Mouse (Mus musculus) T-helper 2 cell (primary cell): ENCODE data around the gene Gpr155.

ENCODE experiments used
- in situ Hi-C: fragments of 300-600 bp; cut with MboI, MseI; formaldehyde crosslinking; loops from one replicate; pipeline ENCODE4 v1.15.1; 2025; ENCODE audit warnings: high pct_unique_total_duplicates

Gpr155 gene

GRCm38 (mm10) chr2:73386356-73387046 is at the start of gene Gpr155:
Gene Gpr155 (minus strand): TSS chr2:73386572.
- in situ Hi-C loops = loop anchor here (5.0 kb wide), 1 partner anchor 74 kb away; the partner anchor contains the start of genes Cir1 and Scrn3

GRCm38 (mm10) chr2:73435847-73436246 is 49.5 kb upstream of the Gpr155 start:
- in situ Hi-C loops = no loop called here

- in situ Hi-C loops = no loop called here
Measured at GRCm38 (mm10) chr2:73431959-73432396, 45.6 kb upstream of the Gpr155 start.

GRCm38 (mm10) chr2:73428803-73429468 is 42.6 kb upstream of the Gpr155 start:
- in situ Hi-C loops = no loop called here

- in situ Hi-C loops = no loop called here
Measured at GRCm38 (mm10) chr2:73427293-73427692, 40.9 kb upstream of the Gpr155 start.

- in situ Hi-C loops = no loop called here
Measured at GRCm38 (mm10) chr2:73425822-73426221, 39.5 kb upstream of the Gpr155 start.

GRCm38 (mm10) chr2:73419730-73420129 is 33.4 kb upstream of the Gpr155 start:
- in situ Hi-C loops = no loop called here

GRCm38 (mm10) chr2:73419285-73419684 is 32.9 kb upstream of the Gpr155 start:
- in situ Hi-C loops = no loop called here

- in situ Hi-C loops = no loop called here
Measured at GRCm38 (mm10) chr2:73415892-73416291, 29.5 kb upstream of the Gpr155 start.

GRCm38 (mm10) chr2:73410076-73410475 is 23.7 kb upstream of the Gpr155 start:
- in situ Hi-C loops = no loop called here

GRCm38 (mm10) chr2:73407662-73408061 is 21.3 kb upstream of the Gpr155 start:
- in situ Hi-C loops = no loop called here

GRCm38 (mm10) chr2:73406336-73406915 is 20.1 kb upstream of the Gpr155 start:
- in situ Hi-C loops = no loop called here

- in situ Hi-C loops = no loop called here
Measured at GRCm38 (mm10) chr2:73404980-73405379, 18.6 kb upstream of the Gpr155 start.

GRCm38 (mm10) chr2:73404442-73404841 is 18.1 kb upstream of the Gpr155 start:
- in situ Hi-C loops = no loop called here

GRCm38 (mm10) chr2:73403385-73404013 is 17.1 kb upstream of the Gpr155 start:
- in situ Hi-C loops = no loop called here

- in situ Hi-C loops = no loop called here
Measured at GRCm38 (mm10) chr2:73401689-73402088, 15.3 kb upstream of the Gpr155 start.

GRCm38 (mm10) chr2:73397476-73397875 is 11.1 kb upstream of the Gpr155 start:
- in situ Hi-C loops = no loop called here

- in situ Hi-C loops = no loop called here
Measured at GRCm38 (mm10) chr2:73396828-73397325, 10.5 kb upstream of the Gpr155 start.

- in situ Hi-C loops = no loop called here
Measured at GRCm38 (mm10) chr2:73395516-73395915, 9.1 kb upstream of the Gpr155 start.

GRCm38 (mm10) chr2:73394476-73394875 is 8.1 kb upstream of the Gpr155 start:
- in situ Hi-C loops = no loop called here

GRCm38 (mm10) chr2:73392772-73393171 is 6.4 kb upstream of the Gpr155 start:
- in situ Hi-C loops = no loop called here

- in situ Hi-C loops = loop anchor here (5.0 kb wide), 1 partner anchor 78 kb away; the partner anchor contains the start of genes Cir1 and Scrn3
Measured at GRCm38 (mm10) chr2:73389951-73390350, 3.6 kb upstream of the Gpr155 start.
